Mouse (Mus musculus): ENCODE results near the gene Sh2b1. TPM values are rescaled to one million over a fixed set of nuclear protein-coding genes. Genes with fewer than 3 reads are reported as not detected.

Sh2b1 gene
- polyA plus RNA-seq, 1 experiment = 54.4 TPM

DNA sequence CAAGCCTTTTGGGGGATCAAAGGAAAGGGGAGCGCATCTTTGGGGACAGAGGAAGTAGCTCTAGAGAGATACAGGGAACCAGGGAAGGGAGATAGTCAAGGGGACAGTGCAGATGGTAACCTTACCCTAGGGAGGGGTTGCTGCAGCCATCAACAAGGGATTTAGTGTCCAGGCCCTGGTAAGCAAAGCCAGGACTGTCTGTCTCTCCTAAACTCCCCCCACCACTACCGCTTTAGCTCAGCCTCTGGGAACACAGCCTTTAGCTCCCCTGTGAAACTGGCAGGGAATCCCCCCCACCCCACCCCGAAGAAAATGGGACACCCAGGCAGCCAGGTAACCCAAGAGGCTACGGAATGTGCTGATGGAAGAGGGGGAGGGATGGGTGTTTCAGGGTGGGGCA is 11.7 kb downstream of the Sh2b1 start:
- H3K4me1 ChIP-seq (ENCODE audit: control insufficient read depth, insufficient read depth, insufficient read length, low read length) = no peaks in the 10 kb centered on the region; the same call in 1 of the 2 replicates
- 65% methylated on average over 4 of the region's 4 CpGs for WGBS

DNA sequence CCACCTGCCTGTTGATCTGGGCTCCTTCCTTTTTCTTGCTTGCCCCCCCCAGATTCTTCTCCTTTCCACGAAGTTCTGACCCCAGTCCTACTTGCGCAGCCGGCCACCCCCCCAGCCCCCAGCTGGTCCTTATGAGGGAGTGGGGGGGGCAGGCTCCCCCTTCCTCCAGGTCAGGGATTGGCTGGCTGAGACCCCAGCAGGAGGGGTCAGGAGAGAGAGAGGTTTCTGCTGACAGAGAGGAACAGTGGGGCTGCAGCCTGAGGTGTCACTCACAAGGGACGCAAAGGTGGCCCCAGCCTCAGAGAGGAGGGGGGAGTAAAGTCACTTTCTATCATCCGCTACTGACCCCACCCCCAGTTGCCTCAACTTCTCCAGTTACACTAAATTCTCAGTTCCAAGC is 12.2 kb downstream of the Sh2b1 start, which contains the start of gene Atp2a1:
TSS of gene Atp2a1 (minus strand) at position 105 of the 400 bp plus-strand sequence.
- TF ChIP-seq POLR2A (IDR thresholded peaks at IDR 0.05; ENCODE audit: low read depth, low read length) = no peak
- TF ChIP-seq CTCF (IDR thresholded peaks at IDR 0.05; ENCODE audit: extremely low read depth, insufficient read length, insufficient replicate concordance, low read depth, low read length) = no peak
- H3K36me3 ChIP-seq (ENCODE audit: control insufficient read depth, insufficient read depth, low read length) = peaks cover 13% of the 10 kb centered on the region
- H3K27ac ChIP-seq (ENCODE audit: insufficient read depth, low read depth, low read length) = no peak within 1 kb of the TSS
- no peaks in the 10 kb centered on the region; the same call in 1 of the 2 replicates for H3K4me1 ChIP-seq (ENCODE audit: control insufficient read depth, insufficient read depth, insufficient read length, low read length)
- no peaks in the 10 kb centered on the region for H3K27me3 ChIP-seq (ENCODE audit: control insufficient read depth, insufficient read depth, low read length)
- 66% methylated on average over 5 of the region's 5 CpGs for WGBS
- H3K4me3 ChIP-seq (ENCODE audit: low read depth, low read length) = no peak within 1 kb of the TSS

More for the DNA sequence above, 11.7 kb downstream of the Sh2b1 start:
- no peaks in the 10 kb centered on the region for H3K27me3 ChIP-seq (ENCODE audit: control insufficient read depth, insufficient read depth, low read length)
- H3K27ac ChIP-seq (ENCODE audit: insufficient read depth, low read depth, low read length) = no peak overlapping the region
- TF ChIP-seq POLR2A (IDR thresholded peaks at IDR 0.05; ENCODE audit: low read depth, low read length) = no peak
- no peak for TF ChIP-seq CTCF (IDR thresholded peaks at IDR 0.05; ENCODE audit: extremely low read depth, insufficient read length, insufficient replicate concordance, low read depth, low read length)
- H3K36me3 ChIP-seq (ENCODE audit: control insufficient read depth, insufficient read depth, low read length) = peaks cover 19% of the 10 kb centered on the region
- H3K4me3 ChIP-seq (ENCODE audit: low read depth, low read length) = no peak overlapping the region

DNA sequence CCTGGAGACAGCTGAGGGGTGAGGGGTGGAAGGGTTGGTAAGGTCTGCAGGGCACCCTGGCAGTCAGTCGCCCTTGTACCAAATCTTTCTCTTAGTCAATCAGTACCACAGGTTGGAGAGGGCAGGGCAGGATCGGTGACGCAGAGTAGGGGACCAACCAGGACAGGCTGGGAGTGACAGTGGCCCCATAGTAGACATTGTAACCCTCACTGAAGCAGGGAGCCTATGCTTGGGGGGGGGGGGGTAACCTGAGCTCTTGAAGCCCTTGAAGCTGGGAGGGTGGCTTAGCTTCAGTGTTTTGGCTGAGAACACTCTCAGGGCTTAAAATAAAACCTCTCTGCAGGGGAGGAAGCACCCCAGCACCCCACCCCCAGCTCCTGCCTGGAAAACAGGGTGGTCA is 13.6 kb downstream of the Sh2b1 start:
- no peak for TF ChIP-seq POLR2A (IDR thresholded peaks at IDR 0.05; ENCODE audit: low read depth, low read length)
- TF ChIP-seq CTCF (IDR thresholded peaks at IDR 0.05; ENCODE audit: extremely low read depth, insufficient read length, insufficient replicate concordance, low read depth, low read length) = no peak
- Histone ChIP-seq H3K36me3 (ENCODE audit: control insufficient read depth, insufficient read depth, low read length) (peaks cover 2% of the 10 kb centered on the region; the same call in 1 of the 2 replicates), H3K27ac (ENCODE audit: insufficient read depth, low read depth, low read length) (no peak overlapping the region), H3K4me3 (ENCODE audit: low read depth, low read length) (no peak overlapping the region), H3K4me1 (ENCODE audit: control insufficient read depth, insufficient read depth, insufficient read length, low read length) (no peaks in the 10 kb centered on the region), H3K27me3 (ENCODE audit: control insufficient read depth, insufficient read depth, low read length) (no peaks in the 10 kb centered on the region)
- 71% methylated on average over 3 of the region's 3 CpGs for WGBS

DNA sequence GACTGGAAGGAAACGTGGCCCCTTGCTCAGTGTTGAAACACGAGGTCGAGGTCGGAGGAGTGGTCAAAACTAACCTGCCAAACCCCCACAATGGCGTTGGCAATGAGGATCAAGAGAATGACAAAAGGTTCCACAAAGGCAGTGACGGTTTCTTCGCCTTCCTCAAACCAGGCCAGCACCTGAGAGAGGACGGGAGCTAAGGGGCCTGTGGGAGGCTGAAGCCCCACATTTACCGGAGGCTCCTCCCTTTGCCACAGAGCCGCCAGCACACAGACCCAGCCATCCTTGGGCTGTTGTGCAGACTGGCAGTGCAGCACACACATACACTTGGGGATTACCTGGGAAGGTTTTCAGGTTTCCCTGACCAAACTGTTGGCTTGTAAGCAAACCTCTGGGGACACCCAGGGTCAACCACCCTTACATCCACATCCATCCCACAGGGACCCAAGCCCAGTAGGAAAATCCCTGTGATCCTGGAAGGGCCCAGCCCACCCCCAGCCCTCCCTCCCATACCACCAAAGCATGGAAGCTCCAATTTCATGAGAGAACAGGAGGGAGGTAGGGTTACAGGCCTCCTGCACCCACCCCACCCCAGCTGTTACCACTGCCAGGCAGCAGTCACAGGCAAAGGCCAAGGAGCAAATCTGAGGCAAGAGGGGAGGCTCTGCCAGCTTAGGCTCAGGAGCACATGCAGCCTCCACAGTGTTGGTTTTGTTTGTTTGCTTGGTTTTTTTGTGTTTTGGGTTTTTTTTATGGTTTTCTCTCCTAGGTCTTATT is 14.4 kb downstream of the Sh2b1 start:
- H3K27me3 ChIP-seq (ENCODE audit: control insufficient read depth, insufficient read depth, low read length) = no peaks in the 10 kb centered on the region
- H3K4me3 ChIP-seq (ENCODE audit: low read depth, low read length) = no peak overlapping the region
- TF ChIP-seq POLR2A (IDR thresholded peaks at IDR 0.05; ENCODE audit: low read depth, low read length) (no peak), CTCF (IDR thresholded peaks at IDR 0.05; ENCODE audit: extremely low read depth, insufficient read length, insufficient replicate concordance, low read depth, low read length) (no peak)
- H3K36me3 ChIP-seq (ENCODE audit: control insufficient read depth, insufficient read depth, low read length) = no peaks in the 10 kb centered on the region
- H3K27ac ChIP-seq (ENCODE audit: insufficient read depth, low read depth, low read length) = no peak overlapping the region
- WGBS = 53% methylated on average over 10 of the region's 10 CpGs
- no peaks in the 10 kb centered on the region for H3K4me1 ChIP-seq (ENCODE audit: control insufficient read depth, insufficient read depth, insufficient read length, low read length)

DNA sequence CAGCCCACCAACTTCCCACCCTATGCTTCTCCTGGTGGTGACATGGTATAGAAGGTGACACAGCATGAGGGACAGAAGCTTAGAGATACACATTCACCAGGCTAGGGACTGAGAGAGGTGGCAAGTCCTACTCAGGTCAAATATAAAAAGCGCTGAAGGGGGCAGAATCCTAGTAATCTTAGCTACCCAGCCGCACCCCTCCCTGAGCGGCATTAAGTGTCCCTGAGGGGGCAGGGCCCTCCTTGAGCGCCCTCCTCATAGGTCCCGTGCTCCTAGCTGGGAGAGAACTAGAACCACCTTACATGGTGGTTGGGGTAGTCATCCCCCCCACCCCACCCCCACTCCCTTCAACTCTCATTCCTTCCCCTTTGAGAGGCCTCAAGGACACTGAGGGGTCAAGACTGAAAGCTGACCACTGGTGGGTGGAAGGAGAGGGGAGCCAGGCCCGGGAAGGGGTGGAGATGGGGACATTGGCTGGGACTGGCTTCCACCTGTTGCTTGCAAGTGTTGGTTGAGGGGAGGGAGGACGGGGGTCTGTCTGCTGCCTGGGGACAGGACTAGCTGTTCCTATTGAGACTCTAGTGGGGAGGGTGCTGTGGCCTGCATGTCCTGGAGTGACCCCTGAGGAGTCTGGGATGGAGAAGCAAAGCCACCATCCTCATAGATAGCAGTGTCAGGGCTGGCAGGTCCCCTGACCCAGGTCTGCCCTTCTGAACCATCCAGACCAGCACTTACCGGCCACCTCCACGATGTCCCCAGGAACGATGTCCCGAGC is 16.2 kb downstream of the Sh2b1 start:
- Histone ChIP-seq H3K4me1 (ENCODE audit: control insufficient read depth, insufficient read depth, insufficient read length, low read length) (no peaks in the 10 kb centered on the region), H3K27ac (ENCODE audit: insufficient read depth, low read depth, low read length) (no peak overlapping the region), H3K4me3 (ENCODE audit: low read depth, low read length) (no peak overlapping the region), H3K27me3 (ENCODE audit: control insufficient read depth, insufficient read depth, low read length) (no peaks in the 10 kb centered on the region), H3K36me3 (ENCODE audit: control insufficient read depth, insufficient read depth, low read length) (no peaks in the 10 kb centered on the region)
- TF ChIP-seq POLR2A (IDR thresholded peaks at IDR 0.05; ENCODE audit: low read depth, low read length) (no peak), CTCF (IDR thresholded peaks at IDR 0.05; ENCODE audit: extremely low read depth, insufficient read length, insufficient replicate concordance, low read depth, low read length) (no peak)
- 81% methylated on average over 11 of the region's 11 CpGs for WGBS

DNA sequence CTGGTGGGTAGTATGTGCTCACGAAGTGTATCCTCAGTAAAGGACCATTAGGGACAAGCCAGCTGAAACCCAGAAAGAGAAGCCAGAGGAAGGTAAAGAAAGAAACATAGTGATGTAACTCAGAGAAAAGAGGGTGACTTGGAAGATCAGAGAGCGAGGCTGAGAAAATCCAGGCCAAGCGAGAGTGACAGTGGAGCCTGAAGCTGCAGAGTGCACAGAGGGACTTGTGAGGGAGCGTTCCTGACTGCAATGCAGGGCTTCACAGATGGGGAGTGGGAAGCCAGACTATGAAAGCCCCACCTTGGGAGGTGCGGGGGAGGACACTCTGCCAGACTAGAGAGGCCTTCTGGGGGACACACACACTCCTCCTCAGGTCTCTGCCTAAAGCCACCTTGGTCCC is 17.0 kb downstream of the Sh2b1 start:
- Histone ChIP-seq H3K36me3 (ENCODE audit: control insufficient read depth, insufficient read depth, low read length) (no peaks in the 10 kb centered on the region), H3K27me3 (ENCODE audit: control insufficient read depth, insufficient read depth, low read length) (no peaks in the 10 kb centered on the region), H3K4me1 (ENCODE audit: control insufficient read depth, insufficient read depth, insufficient read length, low read length) (no peaks in the 10 kb centered on the region), H3K27ac (ENCODE audit: insufficient read depth, low read depth, low read length) (no peak overlapping the region), H3K4me3 (ENCODE audit: low read depth, low read length) (no peak overlapping the region)
- 72% methylated on average over 5 of the region's 5 CpGs for WGBS
- TF ChIP-seq POLR2A (IDR thresholded peaks at IDR 0.05; ENCODE audit: low read depth, low read length) = no peak
- no peak for TF ChIP-seq CTCF (IDR thresholded peaks at IDR 0.05; ENCODE audit: extremely low read depth, insufficient read length, insufficient replicate concordance, low read depth, low read length)
